Mouse (Mus musculus) kidney, postnatal 36 days (tissue): Measurements from ENCODE around the gene Zfp988.
"Not testable (repeated sequence)": the region's sequence is repeated elsewhere in the genome, so short reads cannot be mapped to it uniquely, and the experiment has no call there.

Experiments used
- DNase-seq, 2 experiments: peaks; one replicate each; pipeline ENCODE4 v3.0.0; 2021 to 2022; ENCODE audit warnings: mixed read lengths in 2 of 2

Zfp988 gene

DNA sequence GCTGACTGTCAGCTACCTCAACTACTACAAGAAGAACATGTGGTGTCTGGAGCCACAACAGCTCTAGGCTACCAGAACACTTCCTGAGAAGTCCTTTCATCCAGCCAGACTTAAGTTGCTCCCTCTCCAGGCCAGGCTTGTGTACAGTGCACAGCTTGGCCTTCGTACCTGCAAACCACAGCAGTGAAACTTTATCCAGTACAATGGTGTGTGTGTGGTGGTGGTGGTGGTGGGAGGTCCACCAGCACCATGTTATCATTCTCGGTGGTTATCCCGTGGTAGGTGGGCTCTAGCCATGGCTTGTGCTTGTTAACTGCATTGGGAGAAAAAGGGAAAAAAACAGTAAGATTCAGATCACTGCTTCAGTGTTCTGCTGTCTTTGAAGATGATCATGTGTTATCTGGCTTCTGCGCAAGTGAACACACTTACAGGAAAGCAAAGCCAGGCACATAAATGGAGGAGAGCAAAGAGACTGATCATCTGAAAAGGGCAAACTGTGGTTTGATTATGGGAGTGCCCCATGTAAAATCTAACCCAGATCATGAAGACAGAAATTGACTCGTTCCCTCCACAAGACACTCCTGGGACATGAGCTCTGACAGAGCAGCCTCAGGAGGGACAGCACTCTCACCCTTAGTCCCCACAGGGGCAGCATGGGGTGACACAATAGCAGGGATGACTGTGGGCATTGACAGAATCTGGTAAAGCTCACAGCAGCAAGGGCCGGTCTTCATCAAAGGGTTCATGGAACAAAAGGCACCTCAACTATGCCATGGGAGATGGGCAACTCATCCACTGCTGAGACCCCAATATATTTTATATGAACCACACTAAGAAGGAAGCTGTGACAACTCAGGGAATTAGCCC is 37.8 kb downstream of the Zfp988 start:
- DNase-seq, result not testable (repeated sequence)

DNA sequence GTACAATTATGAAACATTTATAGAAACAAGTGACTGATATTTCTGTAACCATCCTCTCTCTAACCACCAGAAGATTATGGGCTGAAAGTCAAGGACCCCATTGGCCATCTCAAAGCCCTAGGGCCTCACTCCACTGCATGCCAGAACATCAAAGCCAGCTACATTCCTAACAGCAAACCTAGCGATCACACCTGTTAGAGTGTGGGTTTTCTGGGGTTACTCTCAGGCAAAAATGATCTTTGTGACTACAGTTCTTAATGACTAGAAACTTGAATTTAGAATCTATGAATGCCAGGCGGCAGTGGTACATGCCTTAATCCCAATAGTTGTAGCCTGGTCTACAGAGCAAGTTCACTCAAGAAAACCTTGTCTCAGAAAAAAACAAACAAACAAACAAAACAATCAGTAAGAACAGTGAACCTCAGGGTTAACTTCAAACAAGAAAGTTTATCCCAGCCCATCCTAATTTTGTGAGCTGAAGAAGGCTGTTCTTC is 39.6 kb downstream of the Zfp988 start:
- DNase-seq, result not testable (repeated sequence)

DNA sequence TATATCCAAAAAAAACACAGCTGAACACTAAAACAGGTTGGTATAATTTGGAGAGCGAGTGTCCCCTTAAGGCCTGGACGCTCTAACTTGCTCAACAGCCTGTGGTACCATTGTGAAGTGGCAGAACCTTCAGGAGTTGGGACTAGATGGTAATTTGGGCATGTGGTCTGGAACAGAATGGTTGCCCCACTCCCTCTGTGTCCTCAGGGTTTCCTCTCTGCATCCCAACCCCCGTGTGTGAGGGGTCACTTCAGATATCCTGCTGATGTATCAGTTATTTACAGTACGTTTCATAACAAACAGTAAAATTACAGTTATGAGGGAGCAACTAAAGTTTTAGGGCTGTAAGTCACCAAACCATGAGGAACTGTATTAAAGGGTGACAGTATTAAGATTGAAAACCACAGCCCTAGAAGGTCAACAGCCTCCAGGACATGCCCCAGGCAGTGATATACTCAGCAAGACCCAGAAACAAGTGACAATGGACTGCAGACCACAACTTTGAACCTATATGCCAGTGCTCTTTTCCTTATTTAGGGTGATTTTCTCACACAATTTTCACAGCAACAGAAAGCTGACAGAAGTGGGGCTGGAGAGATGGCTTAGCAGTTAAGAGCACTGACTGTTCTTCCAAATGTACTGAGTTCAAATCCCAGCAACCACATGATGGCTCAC is 41.0 kb downstream of the Zfp988 start:
- DNase-seq, result not testable (repeated sequence)

DNA sequence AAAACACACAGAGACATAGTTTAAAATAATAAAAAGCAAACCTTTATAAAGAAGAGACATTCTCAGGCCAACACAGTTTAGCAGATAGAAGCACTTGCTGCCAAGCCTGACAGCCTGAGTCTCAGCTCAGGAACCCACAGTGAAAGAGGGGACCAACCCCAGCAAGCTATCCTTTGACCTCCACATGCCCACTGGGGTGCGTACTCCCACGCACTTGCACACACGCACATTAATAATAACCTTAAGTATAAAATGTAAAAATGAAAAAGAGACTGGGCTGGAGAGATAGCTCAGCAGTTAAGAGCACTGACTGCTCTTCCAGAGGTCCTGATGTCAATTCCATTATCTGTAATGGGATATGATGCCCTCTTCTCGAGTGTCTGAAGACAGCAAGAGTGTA is 41.8 kb downstream of the Zfp988 start:
- not testable (repeated sequence) for DNase-seq

DNA sequence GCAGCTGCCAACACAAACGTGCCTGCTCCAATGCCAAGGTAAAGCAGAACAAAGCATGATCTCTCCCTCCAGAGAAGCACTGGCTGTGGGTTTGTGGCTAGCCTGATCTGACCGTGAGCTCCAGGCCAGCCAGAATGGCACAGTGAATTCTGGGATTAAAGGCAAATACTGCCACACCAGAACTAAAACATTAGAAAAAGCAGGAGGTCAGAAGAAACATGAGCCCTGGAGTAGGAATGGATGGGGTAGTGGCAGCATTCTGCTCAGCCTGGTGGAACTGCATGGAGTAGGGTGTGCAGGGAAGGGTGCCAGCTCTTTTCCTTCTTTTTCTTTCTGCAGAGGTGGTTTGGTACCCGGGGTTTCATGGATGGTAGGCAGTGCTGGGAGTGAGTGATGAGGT is 42.4 kb downstream of the Zfp988 start:
- DNase-seq, result not testable (repeated sequence)

DNA sequence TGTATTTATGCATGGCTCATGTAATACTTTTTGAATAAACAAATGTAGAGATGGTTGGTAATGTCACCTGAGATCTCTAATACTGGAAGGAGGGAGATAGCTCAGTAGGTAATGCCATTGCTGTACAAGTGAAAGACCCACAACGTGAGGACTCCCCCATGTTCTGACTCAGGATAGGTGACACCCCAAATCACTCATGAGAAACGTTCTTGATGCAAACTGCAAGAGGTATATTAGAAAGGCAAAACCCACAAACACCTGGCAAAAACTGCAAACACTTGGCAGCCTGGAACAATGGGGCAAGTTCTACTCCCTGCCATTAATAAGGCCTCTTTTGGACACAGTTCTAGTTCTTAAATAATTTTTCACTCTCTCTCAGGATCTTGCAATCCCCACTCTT is 42.9 kb downstream of the Zfp988 start:
- not testable (repeated sequence) for DNase-seq

DNA sequence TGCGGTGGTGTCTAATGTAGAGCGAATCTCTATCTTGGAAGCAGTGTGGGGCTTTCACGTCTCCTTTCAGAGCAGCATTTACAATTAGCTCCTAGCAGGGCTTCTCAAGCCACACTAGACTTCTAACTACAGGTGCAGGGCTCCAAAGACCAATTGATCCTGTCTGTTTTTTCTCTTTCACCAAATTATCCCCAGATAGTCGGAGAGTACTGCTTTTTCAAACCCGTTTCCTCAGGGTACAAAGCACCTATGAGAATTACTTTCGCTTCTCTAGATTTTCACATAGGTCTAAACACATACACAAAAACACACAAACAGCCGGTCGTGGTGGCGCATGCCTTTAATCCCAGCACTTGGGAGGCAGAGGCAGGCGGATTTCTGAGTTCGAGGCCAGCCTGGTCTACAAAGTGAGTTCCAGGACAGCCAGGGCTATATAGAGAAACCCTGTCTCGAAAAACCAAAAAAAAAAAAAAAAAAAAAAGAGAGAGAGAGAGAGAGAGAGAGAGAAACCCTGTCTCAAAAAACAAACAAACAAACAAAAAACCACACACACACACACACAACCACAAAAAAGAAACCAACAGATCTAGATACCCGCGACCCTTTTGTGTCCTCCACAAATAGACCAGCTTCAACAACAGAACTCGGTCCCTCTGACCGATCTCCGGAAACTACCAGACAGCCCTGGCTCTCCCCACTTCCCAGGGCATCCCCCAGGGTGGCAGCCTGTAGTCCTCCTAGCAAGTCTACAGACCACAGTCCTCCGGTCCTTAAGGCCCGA is 43.6 kb downstream of the Zfp988 start:
- DNase-seq, result not testable (repeated sequence)

DNA sequence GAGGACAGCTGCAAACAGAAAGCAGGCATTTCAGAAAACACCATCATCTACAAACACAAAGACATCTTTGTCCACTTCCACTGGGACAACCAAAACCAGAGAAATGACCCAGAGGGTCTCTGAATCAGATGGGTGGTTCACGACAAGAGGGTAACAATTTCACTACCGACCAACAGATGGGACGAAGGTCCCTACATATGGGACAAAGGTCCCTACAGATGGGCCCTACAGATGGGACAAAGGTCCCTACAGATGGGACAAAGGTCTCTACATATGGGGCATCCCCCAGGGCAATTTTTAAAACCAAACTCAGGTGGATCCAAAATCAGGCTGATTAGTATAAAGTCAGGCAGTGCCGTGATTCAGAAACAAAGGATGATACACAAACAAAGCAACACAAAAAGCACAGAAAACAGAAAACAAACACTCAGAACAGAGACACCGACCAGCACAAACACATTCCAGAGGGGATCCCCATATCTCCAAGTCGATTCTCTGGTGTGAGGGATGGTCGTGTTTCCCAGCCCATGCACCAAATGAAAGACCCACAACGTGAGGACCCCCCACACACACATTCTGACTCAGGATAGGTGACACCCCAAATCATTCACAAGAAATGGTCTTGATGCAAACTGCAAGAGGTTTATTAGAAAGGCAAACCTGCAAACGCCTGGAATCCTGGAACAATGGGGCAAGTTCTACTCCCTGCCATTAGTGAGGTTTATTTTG is 44.4 kb downstream of the Zfp988 start:
- DNase-seq, result not testable (repeated sequence)

DNA sequence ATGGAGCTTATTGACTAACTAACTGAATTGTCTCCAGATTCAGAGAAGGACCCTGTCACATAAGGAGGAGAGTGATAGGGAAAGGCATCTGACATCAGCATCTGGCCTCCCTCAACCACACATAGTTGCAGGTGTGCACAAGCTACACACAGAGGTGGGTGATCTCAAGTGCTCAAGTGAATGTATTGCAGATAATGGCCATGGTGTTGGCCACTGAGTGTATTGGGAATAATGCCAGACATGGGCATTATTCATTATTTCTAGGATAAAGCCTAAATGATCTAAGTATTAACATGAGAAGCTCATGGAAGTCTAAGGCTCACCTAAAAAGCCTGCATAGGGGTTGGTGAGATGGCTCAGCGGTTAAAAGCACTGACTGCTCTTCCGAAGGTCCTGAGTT is 45.1 kb downstream of the Zfp988 start:
- DNase-seq, result not testable (repeated sequence)

DNA sequence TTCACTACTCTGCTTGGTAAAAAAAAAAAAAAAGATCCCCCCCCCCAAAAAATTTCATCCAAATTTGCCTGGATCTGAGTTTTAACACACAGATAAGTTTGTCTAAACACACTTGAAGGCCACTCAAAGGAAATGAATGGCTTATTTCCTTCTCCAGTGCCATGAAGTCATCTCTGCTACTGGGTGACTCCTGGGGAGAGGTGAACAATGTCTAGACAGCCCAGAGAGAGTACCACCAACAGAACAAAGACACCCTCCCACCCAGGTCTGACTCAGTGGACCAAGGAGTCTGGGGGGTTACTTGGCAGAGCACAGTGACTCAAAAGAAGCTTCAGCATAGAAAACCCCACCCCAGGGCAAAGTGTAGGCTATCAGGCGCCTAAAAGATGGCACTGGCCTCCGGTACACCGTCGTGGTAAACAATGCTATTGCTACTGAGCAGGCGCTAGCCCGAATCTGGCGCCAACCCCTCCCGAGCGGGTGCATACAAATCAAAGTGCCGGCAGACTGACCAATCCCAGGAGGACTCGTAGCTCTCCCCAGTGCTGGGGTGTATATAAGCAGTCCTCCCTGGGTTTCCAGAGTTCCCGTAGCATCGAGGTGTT is 46.0 kb downstream of the Zfp988 start:
- DNase-seq, result not testable (repeated sequence)

DNA sequence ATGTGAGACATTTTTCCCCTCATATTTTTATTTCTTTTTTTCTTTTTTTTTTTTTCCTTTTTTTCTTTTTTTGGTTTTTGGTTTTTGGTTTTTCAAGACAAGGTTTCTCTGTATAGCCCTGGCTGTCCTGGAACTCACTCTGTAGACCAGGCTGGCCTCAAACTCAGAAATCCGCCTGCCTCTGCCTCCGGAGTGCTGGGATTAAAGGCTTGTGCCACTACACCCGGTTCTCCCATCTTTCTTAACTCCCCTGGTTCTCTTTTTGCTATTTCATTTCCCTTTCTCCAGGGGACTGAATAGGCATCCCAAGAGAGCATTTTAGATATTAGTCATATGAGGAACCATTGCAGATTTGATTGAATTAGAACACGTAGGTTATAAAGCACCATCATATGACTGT is 48.2 kb downstream of the Zfp988 start:
- DNase-seq, result not testable (repeated sequence)

DNA sequence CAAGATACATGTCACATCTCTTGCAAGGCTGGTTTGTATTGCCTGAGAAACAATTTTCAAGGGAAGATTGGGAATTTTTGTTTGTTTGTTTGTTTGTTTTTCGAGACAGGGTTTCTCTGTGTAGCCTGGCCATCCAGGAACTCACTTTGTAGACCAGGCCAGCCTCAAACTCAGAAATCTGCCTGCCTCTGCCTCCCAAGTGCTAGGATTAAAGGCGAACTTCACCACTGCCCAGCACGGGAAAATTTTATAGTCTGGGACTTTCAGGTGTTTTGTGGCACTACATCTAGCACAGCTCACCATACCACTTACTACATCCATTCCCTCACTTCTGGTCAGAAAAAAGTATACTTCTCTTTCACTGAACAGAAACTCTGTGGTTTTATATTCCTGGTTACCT is 50.6 kb downstream of the Zfp988 start:
- DNase-seq, result not testable (repeated sequence)

DNA sequence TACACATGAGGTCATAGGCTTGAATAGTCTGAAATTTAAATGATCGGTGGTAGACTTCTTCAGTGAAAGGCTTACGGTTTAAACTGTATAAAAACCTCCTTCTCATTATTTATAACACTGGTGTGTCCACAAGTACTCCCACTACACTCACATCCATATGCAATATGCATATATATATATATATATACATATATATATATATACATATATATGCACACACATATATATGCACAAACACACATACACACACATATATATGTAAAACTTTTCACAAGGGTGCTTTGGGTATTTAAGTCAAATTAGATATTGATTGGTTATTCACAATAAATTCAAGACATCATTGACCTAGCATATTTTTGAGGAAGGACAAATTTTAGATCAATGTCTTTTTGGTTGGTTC is 51.7 kb downstream of the Zfp988 start:
- not testable (repeated sequence) for DNase-seq

DNA sequence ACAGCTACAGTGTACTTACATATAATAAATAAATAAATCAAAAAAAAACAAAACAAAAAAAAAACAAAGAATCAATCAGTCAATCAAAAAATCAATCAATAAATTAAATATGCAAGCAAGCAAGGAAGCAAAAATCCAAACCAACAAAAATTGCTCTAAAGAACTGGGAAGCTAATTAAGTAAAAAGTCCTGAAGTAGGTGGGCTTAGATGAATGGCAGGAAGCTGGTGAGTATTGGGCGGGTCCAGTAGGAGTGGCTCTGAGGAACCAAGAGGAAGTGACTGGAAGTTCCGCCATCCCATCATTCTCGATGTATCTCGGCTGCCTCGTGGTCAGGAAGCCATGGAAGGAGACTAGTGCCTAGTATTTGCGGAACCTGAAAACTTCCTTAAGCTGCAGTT is 55.5 kb downstream of the Zfp988 start, which contains the start of gene Zfp978:
Gene Zfp978 (plus strand): TSS at position 301 of the 400 bp plus-strand sequence.
- not testable (repeated sequence) for DNase-seq

DNA sequence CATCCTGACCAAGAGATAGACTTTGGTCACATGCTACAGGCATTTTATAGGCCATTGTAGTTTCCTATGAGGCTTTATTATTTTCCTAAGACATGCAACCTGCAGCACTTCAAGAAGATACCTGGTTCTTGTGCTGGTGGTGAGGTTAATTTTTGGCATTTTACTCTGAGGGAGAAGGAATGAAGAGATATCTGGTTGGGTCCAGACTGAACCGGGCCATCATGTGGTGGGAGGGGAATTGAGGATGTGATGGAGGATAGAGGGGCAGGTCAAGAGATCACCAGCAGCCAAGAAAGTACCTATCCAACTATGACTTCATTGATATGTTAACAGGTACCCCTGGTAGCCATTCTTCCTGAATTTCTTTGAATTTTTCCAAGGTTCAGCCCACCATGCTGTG is 56.4 kb downstream of the Zfp988 start:
- DNase-seq, result not testable (repeated sequence)

DNA sequence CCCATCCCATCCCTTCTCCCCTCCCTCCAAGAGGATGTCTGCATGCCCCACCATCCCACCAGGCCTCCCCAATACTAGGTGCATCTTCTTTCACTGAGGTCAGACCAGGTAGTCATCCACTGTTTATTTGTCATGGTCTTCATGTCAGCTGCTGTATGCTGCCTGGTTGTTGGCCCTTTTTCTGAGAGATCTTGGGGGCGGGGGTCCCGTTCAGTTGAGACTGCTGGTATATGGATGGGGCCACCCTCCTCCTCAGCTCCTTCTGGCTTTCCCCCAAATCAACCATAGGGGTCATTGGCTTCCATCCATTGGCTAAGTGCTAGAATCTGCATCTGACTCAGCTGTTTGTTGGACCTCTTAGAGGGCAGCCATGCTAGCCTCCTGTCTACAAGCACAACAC is 64.1 kb downstream of the Zfp988 start:
- not testable (repeated sequence) for DNase-seq

DNA sequence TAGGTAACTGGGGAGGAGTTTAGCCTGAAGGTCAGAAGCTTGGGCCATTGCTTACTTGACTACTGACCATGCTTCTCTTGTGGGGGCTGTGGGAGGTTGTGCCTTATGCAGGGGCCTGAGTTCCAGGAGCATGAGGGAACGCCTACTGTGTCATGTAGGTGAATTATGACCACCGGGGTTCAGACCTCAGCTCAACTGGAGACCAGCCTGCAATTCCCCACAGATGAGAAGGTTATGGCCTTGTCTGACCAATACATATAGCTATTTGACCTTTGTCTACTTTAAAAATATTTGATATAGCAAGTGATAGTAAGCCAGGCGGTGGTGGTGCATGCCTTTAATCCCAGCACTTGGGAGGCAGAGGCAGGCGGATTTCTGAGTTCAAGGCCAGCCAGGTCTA is 77.7 kb downstream of the Zfp988 start:
- DNase-seq, result not testable (repeated sequence)
